Mouse (Mus musculus) midbrain, embryonic 10.5 days (tissue): ENCODE data around the gene Wfdc16. TPM values are rescaled to one million over a fixed set of nuclear protein-coding genes. Genes with fewer than 3 reads are reported as not detected.
"Not testable (repeated sequence)": the region's sequence is repeated elsewhere in the genome, so short reads cannot be mapped to it uniquely, and the experiment has no call there.

ENCODE experiments used
- DNase-seq: peaks from one replicate; pipeline ENCODE4 v3.0.0-alpha.2; 2017; ENCODE audit warnings: low spot score
- H3K27ac ChIP-seq: fragments of 300-500 bp; sonication (generic); replicated peaks from 2 replicates; pipeline ENCODE4 v1.5.1; 2016; ENCODE audit warnings: mild to moderate bottlenecking
- H3K27me3 ChIP-seq: fragments of 300-500 bp; sonication (generic); 2 replicates; pipeline ENCODE4 v1.6.1; 2016; ENCODE audit warnings: low read depth, mild to moderate bottlenecking; ENCODE audit not compliant: poor library complexity, severe bottlenecking
- H3K36me3 ChIP-seq: fragments of 300-500 bp; sonication (generic); 2 replicates; pipeline ENCODE4 v1.6.1; 2016; ENCODE audit warnings: mild to moderate bottlenecking, moderate library complexity
- H3K4me1 ChIP-seq: fragments of 300-500 bp; sonication (generic); 2 replicates; pipeline ENCODE4 v1.6.1; 2016
- H3K4me3 ChIP-seq: fragments of 300-500 bp; sonication (generic); 2 replicates; pipeline ENCODE4 v1.5.1; 2016; ENCODE audit warnings: mild to moderate bottlenecking, moderate library complexity
- H3K9me3 ChIP-seq: fragments of 300-500 bp; sonication (generic); replicated peaks from 2 replicates; pipeline ENCODE4 v1.6.1; 2016; ENCODE audit warnings: mild to moderate bottlenecking
- WGBS: fragments of 180-500 bp; shearing (Covaris S2); methylation state at CpG from one replicate; pipeline ENCODE4 v1.1.7; 2016; 5-methylcytosine and 5-hydroxymethylcytosine counted together
- polyA plus RNA-seq: library from polyadenylated mRNA; unstranded; fragments of >200 nt; fragmentation: Nextera tagmentation; extraction: Ambion mirVana; gene quantifications from 2 replicates; pipeline ENCODE4 v1.2.1, GENCODE M21; 2016

Wfdc16 gene
- polyA plus RNA-seq, 1 experiment from 2014 or later: not detected

DNA sequence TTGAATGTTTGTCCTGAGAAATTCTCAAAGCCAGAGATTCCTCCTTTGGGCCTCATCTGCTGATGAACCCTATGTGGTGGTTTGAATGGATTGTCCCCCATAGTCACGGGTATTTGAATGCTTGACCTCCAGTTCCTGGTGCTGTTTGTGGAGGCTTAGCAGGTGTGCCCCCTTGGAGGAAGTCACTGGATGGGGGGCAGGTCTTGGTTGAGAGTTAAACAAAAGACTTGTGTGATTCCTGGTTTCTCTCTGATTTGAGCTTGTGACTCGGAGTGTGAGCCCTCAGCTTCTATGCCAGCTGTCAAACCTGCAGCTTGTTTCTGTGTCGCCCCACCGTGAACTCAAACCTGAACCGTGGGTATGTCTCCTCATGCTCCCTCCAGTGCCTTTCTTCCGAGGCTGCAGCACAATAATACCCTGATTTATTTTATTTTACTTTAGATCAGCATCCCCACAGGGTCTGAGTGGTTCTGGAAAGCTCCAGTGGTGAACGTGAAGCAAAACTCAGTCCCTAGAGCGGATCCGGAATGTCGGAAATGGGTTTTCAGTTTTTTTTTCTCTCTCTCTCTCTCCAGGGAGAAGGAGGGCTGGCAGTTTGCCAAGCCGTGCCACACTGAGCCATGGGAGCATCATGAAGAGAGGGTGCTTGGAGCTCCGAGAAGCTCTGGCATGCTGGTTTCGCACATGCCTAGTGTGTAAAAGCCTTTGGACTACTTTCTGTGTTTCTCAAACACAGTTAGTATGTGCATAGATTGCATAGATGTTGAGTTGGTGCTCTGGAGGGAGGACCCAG is 3.5 kb upstream of the Wfdc16 start:
- no peak for DNase-seq
- no peak overlapping the region for H3K27ac ChIP-seq
- H3K36me3 ChIP-seq: no peaks in the 10 kb centered on the region
- H3K27me3 ChIP-seq: no peaks in the 10 kb centered on the region
- H3K4me1 ChIP-seq: no peaks in the 10 kb centered on the region
- H3K9me3 ChIP-seq: no peaks in the 10 kb centered on the region
- 88% methylated on average over 13 of the region's 13 CpGs for WGBS
- H3K4me3 ChIP-seq: no peak overlapping the region

GRCm38 (mm10) chr2:164641129-164641528 is 2.5 kb upstream of the Wfdc16 start:
- Histone ChIP-seq H3K27me3 (no peaks in the 10 kb centered on the region), H3K9me3 (no peaks in the 10 kb centered on the region)
- WGBS: 63% methylated on average over 7 of the region's 7 CpGs

DNA sequence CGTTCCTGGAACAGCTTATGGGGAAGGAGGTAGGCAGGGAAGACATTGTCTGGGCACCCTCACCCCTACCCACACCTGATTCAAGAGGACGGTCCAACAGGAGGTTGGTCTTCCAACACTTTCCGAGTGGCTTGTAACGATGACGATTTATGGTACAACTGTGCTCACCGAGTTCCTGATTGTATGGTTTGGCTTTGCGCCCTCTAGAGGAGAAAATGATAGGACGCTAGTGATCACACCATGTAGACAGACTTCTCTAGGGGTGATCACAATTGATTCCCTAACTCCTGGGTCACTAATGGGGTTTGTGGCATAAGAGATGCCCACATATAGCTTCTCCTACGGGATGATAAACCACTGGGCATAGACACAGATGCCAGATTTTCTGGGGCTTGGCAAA is 3.3 kb downstream of the Wfdc16 start:
- Histone ChIP-seq H3K36me3 (no peaks in the 10 kb centered on the region), H3K4me1 (no peaks in the 10 kb centered on the region), H3K27me3 (no peaks in the 10 kb centered on the region), H3K9me3 (no peaks in the 10 kb centered on the region), H3K4me3 (no peak overlapping the region), H3K27ac (no peak overlapping the region)
- no peak for DNase-seq
- 76% methylated on average over 9 of the region's 9 CpGs for WGBS

More at GRCm38 (mm10) chr2:164641129-164641528, 2.5 kb upstream of the Wfdc16 start:
- no peak for DNase-seq
- H3K4me1 ChIP-seq: no peaks in the 10 kb centered on the region
- H3K4me3 ChIP-seq: no peak overlapping the region
- no peaks in the 10 kb centered on the region for H3K36me3 ChIP-seq
- H3K27ac ChIP-seq: no peak overlapping the region

- H3K27me3 ChIP-seq: no peaks in the 10 kb centered on the region
- H3K4me3 ChIP-seq: no peak overlapping the region
- no peak for DNase-seq
- no peaks in the 10 kb centered on the region for H3K36me3 ChIP-seq
- 88% methylated on average over 4 of the region's 4 CpGs for WGBS
- no peaks in the 10 kb centered on the region for H3K9me3 ChIP-seq
- no peak overlapping the region for H3K27ac ChIP-seq
- peaks cover 6% of the 10 kb centered on the region; the same call in 1 of the 2 replicates for H3K4me1 ChIP-seq
Measured at GRCm38 (mm10) chr2:164621775-164622174, 16.8 kb downstream of the Wfdc16 start.

- 83% methylated on average over 5 of the region's 5 CpGs for WGBS
- Histone ChIP-seq H3K36me3 (no peaks in the 10 kb centered on the region), H3K4me3 (no peak overlapping the region), H3K27me3 (no peaks in the 10 kb centered on the region), H3K27ac (no peak overlapping the region), H3K9me3 (no peaks in the 10 kb centered on the region), H3K4me1 (peaks cover 6% of the 10 kb centered on the region; the same call in 1 of the 2 replicates)
- no peak for DNase-seq
Measured at GRCm38 (mm10) chr2:164619050-164619449, 19.5 kb downstream of the Wfdc16 start.

DNA sequence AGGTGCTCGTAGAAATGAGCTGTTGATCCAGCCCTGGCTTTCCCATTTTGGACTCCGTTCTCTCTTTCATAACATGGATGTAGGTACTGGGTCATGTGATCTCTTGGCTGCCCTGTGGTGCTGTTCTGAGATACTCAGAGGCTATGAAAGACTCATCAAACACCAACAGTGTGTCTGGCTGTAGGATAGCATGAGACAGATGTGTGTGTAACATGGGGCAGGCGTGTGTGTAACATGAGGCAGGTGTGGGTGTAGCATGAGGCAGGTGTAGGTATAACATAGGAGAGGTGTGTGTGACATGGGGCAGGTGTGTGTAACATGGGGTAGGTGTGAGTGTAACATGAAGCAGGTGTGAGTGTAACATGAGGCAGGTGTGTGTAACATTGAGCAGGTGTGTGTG is 23.2 kb downstream of the Wfdc16 start:
- Histone ChIP-seq H3K9me3 (no peaks in the 10 kb centered on the region), H3K4me1 (peaks cover 6% of the 10 kb centered on the region; the same call in 1 of the 2 replicates), H3K27ac (no peak overlapping the region), H3K4me3 (no peak overlapping the region), H3K36me3 (no peaks in the 10 kb centered on the region), H3K27me3 (no peaks in the 10 kb centered on the region)
- DNase-seq: no peak
- WGBS: 92% methylated on average over 3 of the region's 3 CpGs

- not testable (repeated sequence) for H3K27me3 ChIP-seq, H3K36me3 ChIP-seq, H3K9me3 ChIP-seq, H3K4me3 ChIP-seq, H3K4me1 ChIP-seq, DNase-seq, H3K27ac ChIP-seq
- 69% methylated on average over 8 of the region's 8 CpGs for WGBS
Measured at GRCm38 (mm10) chr2:164613471-164613870, 25.1 kb downstream of the Wfdc16 start, which contains the start of the genes Wfdc6b and Wfdc8. TSS of gene Wfdc6b (plus strand) at chr2:164613522. TSS of gene Wfdc8 (minus strand) at chr2:164613626.

DNA sequence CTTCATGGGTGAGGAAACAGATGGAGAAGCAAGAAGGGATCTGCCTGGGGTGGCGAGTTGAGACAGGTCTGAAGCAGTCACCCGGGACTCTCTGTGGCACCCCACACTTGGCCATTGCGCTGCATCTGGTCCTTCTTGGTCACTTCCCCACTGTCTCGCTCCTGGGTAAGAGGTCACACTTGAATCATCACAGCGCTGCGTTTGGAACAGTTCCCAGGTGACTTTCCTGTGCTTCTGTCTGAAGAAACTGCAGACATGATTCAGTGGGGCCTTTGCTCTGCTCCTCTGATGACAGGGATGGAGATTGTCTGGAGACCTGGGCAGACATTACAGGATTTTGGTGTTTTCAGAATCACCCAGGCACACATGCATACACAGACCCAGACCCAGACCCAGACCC is 29.8 kb downstream of the Wfdc16 start:
- Histone ChIP-seq H3K4me1 (no peaks in the 10 kb centered on the region), H3K27ac (no peak overlapping the region), H3K36me3 (no peaks in the 10 kb centered on the region), H3K4me3 (no peak overlapping the region), H3K9me3 (no peaks in the 10 kb centered on the region; the same call in 1 of the 2 replicates), H3K27me3 (no peaks in the 10 kb centered on the region)
- DNase-seq: no peak
- WGBS: 88% methylated on average over 6 of the region's 6 CpGs

- no peak for DNase-seq
- H3K27me3 ChIP-seq: no peaks in the 10 kb centered on the region
- H3K4me1 ChIP-seq: no peaks in the 10 kb centered on the region
- no peak overlapping the region for H3K27ac ChIP-seq
- 94% methylated on average over 8 of the region's 8 CpGs for WGBS
- H3K4me3 ChIP-seq: no peak overlapping the region
- peaks cover 9% of the 10 kb centered on the region; the same call in 1 of the 2 replicates for H3K9me3 ChIP-seq
- H3K36me3 ChIP-seq: no peaks in the 10 kb centered on the region
Measured at GRCm38 (mm10) chr2:164604411-164604810, 34.2 kb downstream of the Wfdc16 start.

GRCm38 (mm10) chr2:164603482-164603881 is 35.1 kb downstream of the Wfdc16 start:
- no peak for DNase-seq
- Histone ChIP-seq H3K4me3 (no peak overlapping the region), H3K4me1 (no peaks in the 10 kb centered on the region), H3K27ac (no peak overlapping the region), H3K9me3 (peaks cover 9% of the 10 kb centered on the region; the same call in 1 of the 2 replicates), H3K36me3 (no peaks in the 10 kb centered on the region), H3K27me3 (no peaks in the 10 kb centered on the region)
- WGBS: 89% methylated on average over 3 of the region's 3 CpGs

DNA sequence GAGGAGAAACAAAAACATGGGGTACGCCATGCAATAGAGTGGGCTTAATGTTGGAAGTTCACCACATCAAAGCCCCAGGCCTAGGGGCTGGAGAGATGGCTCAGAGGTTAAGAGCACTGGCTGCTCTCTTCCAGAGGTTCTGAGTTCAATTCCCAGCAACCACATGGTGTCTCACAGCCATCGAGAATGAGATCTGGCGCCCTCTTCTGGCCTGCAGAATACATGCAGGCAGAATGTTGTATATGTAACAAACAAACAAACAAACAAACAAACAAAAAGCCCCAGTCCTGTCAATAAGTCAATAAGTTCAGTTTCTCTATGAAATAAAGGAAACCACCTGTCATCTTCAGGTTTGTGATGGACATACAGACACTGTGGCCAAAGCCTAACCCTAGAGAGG is 38.4 kb downstream of the Wfdc16 start:
- no peak overlapping the region for H3K4me3 ChIP-seq
- no peaks in the 10 kb centered on the region for H3K36me3 ChIP-seq
- peaks cover 5% of the 10 kb centered on the region; the same call in 1 of the 2 replicates for H3K4me1 ChIP-seq
- H3K27ac ChIP-seq: no peak overlapping the region
- peaks cover 9% of the 10 kb centered on the region; the same call in 1 of the 2 replicates for H3K9me3 ChIP-seq
- no peak for DNase-seq
- WGBS: 73% methylated on average over 3 of the region's 3 CpGs
- no peaks in the 10 kb centered on the region for H3K27me3 ChIP-seq

GRCm38 (mm10) chr2:164593494-164593893 is 45.1 kb downstream of the Wfdc16 start, which contains the start of gene Eppin:
TSS of gene Eppin (minus strand) at chr2:164593594.
- Histone ChIP-seq H3K9me3 (no peaks in the 10 kb centered on the region), H3K4me3 (no peak within 1 kb of the TSS)
- DNase-seq: no peak

DNA sequence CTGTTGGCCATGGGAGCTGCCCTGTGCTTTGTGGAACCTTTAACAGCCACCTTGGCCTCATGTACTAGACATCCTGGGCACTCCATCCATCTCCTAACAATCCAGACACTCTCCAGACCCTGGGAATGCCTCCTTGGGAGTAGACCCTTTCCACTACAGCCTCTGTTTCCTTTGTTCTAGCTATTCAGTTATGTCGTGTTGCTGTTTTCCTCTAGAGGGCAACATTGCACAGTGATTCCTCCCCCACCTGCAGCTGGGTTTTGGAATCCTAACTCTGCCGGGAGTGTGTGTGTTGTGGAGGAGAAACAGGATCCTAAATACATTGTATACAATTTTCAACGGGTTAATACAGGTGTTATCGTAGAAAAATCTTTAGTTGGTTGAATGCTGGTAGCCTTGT is 46.6 kb downstream of the Wfdc16 start:
- Histone ChIP-seq H3K27me3 (no peaks in the 10 kb centered on the region), H3K27ac (peak overlapping the region; percentile 69), H3K9me3 (no peaks in the 10 kb centered on the region), H3K4me3 (no peak overlapping the region), H3K36me3 (no peaks in the 10 kb centered on the region), H3K4me1 (0 out of 2 replicates have a peak, but pooled peaks cover under 1% of the 10 kb centered on the region)
- WGBS: 13% methylated on average over 4 of the region's 4 CpGs
- peak; percentile 40 for DNase-seq

More at GRCm38 (mm10) chr2:164593494-164593893, 45.1 kb downstream of the Wfdc16 start, which contains the start of gene Eppin:
- Histone ChIP-seq H3K36me3 (no peaks in the 10 kb centered on the region), H3K27me3 (no peaks in the 10 kb centered on the region), H3K27ac (no peak within 1 kb of the TSS), H3K4me1 (peaks cover 5% of the 10 kb centered on the region; the same call in 1 of the 2 replicates)
- 88% methylated on average over 4 of the region's 4 CpGs for WGBS
